Comparison of ENCODE assay signal across 8 mouse cellular contexts in genomic region chr17:46028210-46029051, GRCm38 (mm10). TPM values are rescaled to one million over a fixed set of nuclear protein-coding genes. Genes with fewer than 3 reads are reported as not detected.
A peak's percentile ranks its signal among the peaks of the same experiment; 100 is the strongest.
DNase-seq lines count a peak whose midpoint lies in the region; ATAC-seq lines count a peak whose summit lies in the region.

No protein-coding gene starts in this region.

- peaks cover 21% of the 10 kb centered on the region for H3K36me3 ChIP-seq in lung, embryonic 15.5 days
- H3K36me3 ChIP-seq in forebrain, embryonic 13.5 days (ENCODE audit: poor library complexity, severe bottlenecking): peaks cover 30% of the 10 kb centered on the region
- peaks cover 19% of the 10 kb centered on the region for H3K36me3 ChIP-seq in midbrain, embryonic 14.5 days (ENCODE audit: control insufficient read depth, insufficient read depth, low read length)

- H3K9ac ChIP-seq in lung, embryonic 15.5 days: peak overlapping the region; percentile 99
- H3K9ac ChIP-seq in forebrain, embryonic 13.5 days: peak overlapping the region; percentile 95
- peak overlapping the region; percentile 86; the same call in 1 of the 2 replicates for H3K9ac ChIP-seq in midbrain, embryonic 14.5 days (replicated peaks; ENCODE audit: low read length)

- ATAC-seq in lung, embryonic 15.5 days (ENCODE audit: borderline replicate concordance, extremely low read depth, low FRiP score, low TSS enrichment): no peak
- ATAC-seq in forebrain, embryonic 13.5 days: no peak
- no peak for ATAC-seq in midbrain, embryonic 14.5 days (ENCODE audit: low FRiP score, low TSS enrichment)
- no peak for ATAC-seq in monocyte, adult 5-6 weeks (replicated peaks; ENCODE audit: insufficient number of reproducible peaks, low FRiP score, low TSS enrichment, poor library complexity, severe bottlenecking)

- peak overlapping the region; percentile 93 for H3K4me3 ChIP-seq in lung, embryonic 15.5 days
- H3K4me3 ChIP-seq in forebrain, embryonic 13.5 days: peak overlapping the region; percentile 86
- H3K4me3 ChIP-seq in midbrain, embryonic 14.5 days (replicated peaks; ENCODE audit: low read depth, low read length): peak overlapping the region; percentile 83

- DNase-seq in lung, postnatal 25 days (ENCODE audit: low spot score): no peak
- DNase-seq in kidney, adult 8-10 months: peak; percentile 79 to 88
- no peak for DNase-seq in midbrain, embryonic 14.5 days
- no peak for DNase-seq in embryo, embryonic 10.5 days (ENCODE audit: low spot score)
- no peak for DNase-seq in spleen, postnatal 36 days (ENCODE audit: low spot score in 2 of 2)

- H3K4me2 ChIP-seq in lung, embryonic 15.5 days: peak overlapping the region; percentile 91
- peak overlapping the region; percentile 90 for H3K4me2 ChIP-seq in forebrain, embryonic 13.5 days
- peak overlapping the region; percentile 90 for H3K4me2 ChIP-seq in midbrain, embryonic 14.5 days (ENCODE audit: low read length)

- 10% methylated on average over 15 of the region's 15 CpGs for WGBS in lung, embryonic 15.5 days
- 31% methylated on average over 15 of the region's 15 CpGs for WGBS in forebrain, embryonic 13.5 days
- WGBS in midbrain, embryonic 14.5 days: 24% methylated on average over 15 of the region's 15 CpGs

- H3K27me3 ChIP-seq in lung, embryonic 15.5 days: no peaks in the 10 kb centered on the region
- no peaks in the 10 kb centered on the region for H3K27me3 ChIP-seq in forebrain, embryonic 13.5 days
- no peaks in the 10 kb centered on the region for H3K27me3 ChIP-seq in midbrain, embryonic 14.5 days (ENCODE audit: control insufficient read depth, insufficient read depth, low read length)

- H3K9me3 ChIP-seq in lung, embryonic 15.5 days: no peaks in the 10 kb centered on the region
- H3K9me3 ChIP-seq in forebrain, embryonic 13.5 days (replicated peaks): no peaks in the 10 kb centered on the region
- H3K9me3 ChIP-seq in midbrain, embryonic 14.5 days (ENCODE audit: control insufficient read depth, low read length): no peaks in the 10 kb centered on the region

- H3K4me1 ChIP-seq in lung, embryonic 15.5 days: peaks cover 52% of the 10 kb centered on the region
- peaks cover 51% of the 10 kb centered on the region for H3K4me1 ChIP-seq in forebrain, embryonic 13.5 days
- peaks cover 32% of the 10 kb centered on the region for H3K4me1 ChIP-seq in midbrain, embryonic 14.5 days (ENCODE audit: control insufficient read depth, insufficient read depth, low read length)

- H3K27ac ChIP-seq in lung, embryonic 15.5 days: peak overlapping the region; percentile 98
- peak overlapping the region; percentile 91; the same call in 1 of the 2 replicates for H3K27ac ChIP-seq in forebrain, embryonic 13.5 days
- H3K27ac ChIP-seq in midbrain, embryonic 14.5 days (replicated peaks; ENCODE audit: low read depth, low read length): peak overlapping the region; percentile 86

RNA-seq across cellular contexts. Expression of gene Vegfa, which starts 3.7 kb away (rescaled TPM):
- 5.1 and 6.2 TPM in 2 replicates for polyA plus RNA-seq in lung, embryonic 15.5 days (2015; fragmentation: Nextera tagmentation; extraction: Ambion mirVana)
- 2.7 and 3.7 TPM in 2 replicates for polyA plus RNA-seq in forebrain, embryonic 13.5 days (2015; fragmentation: Nextera tagmentation; extraction: Ambion mirVana)
- 4.3 and 5.5 TPM in 2 replicates for polyA plus RNA-seq in midbrain, embryonic 14.5 days (2014; fragmentation: Nextera tagmentation; extraction: Ambion mirVana)
- total RNA-seq in monocyte, adult 5-6 weeks (2017): 16.5 to 56.6 TPM (median 24.3 TPM) in 3 replicates

Comparison
In these comparisons a context has a peak if more than half of its experiments do, and no peak if none do; other contexts are left out.
1. DNase-seq: peak in kidney, adult 8-10 months (2 of 2); none in lung, postnatal 25 days (single experiment), midbrain, embryonic 14.5 days (single experiment), embryo, embryonic 10.5 days (single experiment) and spleen, postnatal 36 days (0 of 2).
2. Peak in every context shown above with its lines, with median percentiles within 50 percentile points of each other: H3K27ac ChIP-seq, H3K4me2 ChIP-seq, H3K4me3 ChIP-seq and H3K9ac ChIP-seq.